Mouse (Mus musculus): ENCODE data around the gene Olfr92.

GRCm38 (mm10) chr17:37085545-37085944, 34.3 kb downstream of the Olfr92 start:
- TF ChIP-seq POLR2A (IDR thresholded peaks at IDR 0.05; ENCODE audit: control insufficient read depth, low read depth, low read length), result no peak
- no peak for TF ChIP-seq CTCF (IDR thresholded peaks at IDR 0.05; ENCODE audit: control insufficient read depth, insufficient read depth, insufficient replicate concordance, low read depth, low read length)

Data from testis, adult 2 months (tissue).